Mouse (Mus musculus) limb, embryonic 12.5 days (tissue): Measurements from ENCODE around the gene Lrrc25. TPM values are rescaled to one million over a fixed set of nuclear protein-coding genes. Genes with fewer than 3 reads are reported as not detected.
A peak's percentile ranks its signal among the peaks of the same experiment; 100 is the strongest.

ENCODE experiments used
- ATAC-seq: fragments of 200-750 bp; cut with Nextera tagmentation; 2 replicates; pipeline ENCODE4 v1.8.0; 2017; ENCODE audit warnings: low read depth, moderate TSS enrichment; ENCODE audit not compliant: insufficient number of reproducible peaks, insufficient read depth, low FRiP score, low TSS enrichment
- H3K27ac ChIP-seq: fragments of 300-500 bp; sonication (generic); 2 replicates; pipeline ENCODE4 v1.5.1; 2016; ENCODE audit warnings: mild to moderate bottlenecking, moderate library complexity
- H3K27me3 ChIP-seq: fragments of 300-500 bp; sonication (generic); 2 replicates; pipeline ENCODE4 v1.6.1; 2016; ENCODE audit warnings: mild to moderate bottlenecking, moderate library complexity
- H3K36me3 ChIP-seq: fragments of 300-500 bp; sonication (generic); 2 replicates; pipeline ENCODE4 v1.6.1; 2016; ENCODE audit warnings: mild to moderate bottlenecking, moderate library complexity
- H3K4me1 ChIP-seq: fragments of 300-500 bp; sonication (generic); replicated peaks from 2 replicates; pipeline ENCODE4 v1.6.1; 2016
- H3K4me2 ChIP-seq: fragments of 300-500 bp; sonication (generic); 2 replicates; pipeline ENCODE4 v1.6.1; 2016; ENCODE audit warnings: mild to moderate bottlenecking, moderate library complexity
- H3K4me3 ChIP-seq: fragments of 300-500 bp; sonication (generic); replicated peaks from 2 replicates; pipeline ENCODE4 v1.5.1; 2016; ENCODE audit warnings: mild to moderate bottlenecking
- H3K9ac ChIP-seq: fragments of 300-500 bp; sonication (generic); replicated peaks from 2 replicates; pipeline ENCODE4 v1.6.1; 2016; ENCODE audit warnings: mild to moderate bottlenecking, moderate library complexity
- H3K9me3 ChIP-seq: fragments of 300-500 bp; sonication (generic); 2 replicates; pipeline ENCODE4 v1.6.1; 2016; ENCODE audit warnings: mild to moderate bottlenecking, moderate library complexity
- WGBS: fragments of 180-500 bp; shearing (Covaris S2); methylation state at CpG from one replicate; pipeline ENCODE4 v1.1.7; 2016; 5-methylcytosine and 5-hydroxymethylcytosine counted together
- polyA plus RNA-seq: library from polyadenylated mRNA; unstranded; fragments of >200 nt; fragmentation: Nextera tagmentation; extraction: Ambion mirVana; gene quantifications from 2 replicates; pipeline ENCODE4 v1.2.1, GENCODE M21; 2016

The Lrrc25 gene
- polyA plus RNA-seq, 1 experiment from 2014 or later = 1.2 TPM

- Histone ChIP-seq H3K27ac (no peak overlapping the region), H3K27me3 (peaks cover 23% of the 10 kb centered on the region), H3K4me3 (no peak overlapping the region), H3K9ac (no peak overlapping the region), H3K4me1 (peaks cover 38% of the 10 kb centered on the region), H3K9me3 (no peaks in the 10 kb centered on the region), H3K36me3 (no peaks in the 10 kb centered on the region), H3K4me2 (no peak overlapping the region)
- 77% methylated on average over 6 of the region's 6 CpGs for WGBS
- ATAC-seq = no peak
Measured at GRCm38 (mm10) chr8:70635527-70635926, 19.6 kb downstream of the Lrrc25 start.

GRCm38 (mm10) chr8:70636838-70637237, 20.9 kb downstream of the Lrrc25 start:
- H3K9me3 ChIP-seq = no peaks in the 10 kb centered on the region
- H3K27me3 ChIP-seq = peaks cover 10% of the 10 kb centered on the region
- no peak overlapping the region for H3K4me3 ChIP-seq
- H3K27ac ChIP-seq = no peak overlapping the region
- WGBS = 55% methylated on average over 8 of the region's 8 CpGs
- peaks cover 27% of the 10 kb centered on the region for H3K4me1 ChIP-seq
- no peaks in the 10 kb centered on the region for H3K36me3 ChIP-seq
- ATAC-seq = no peak
- H3K4me2 ChIP-seq = no peak overlapping the region
- H3K9ac ChIP-seq = no peak overlapping the region

GRCm38 (mm10) chr8:70638752-70639151, 22.8 kb downstream of the Lrrc25 start:
- 67% methylated on average over 9 of the region's 9 CpGs for WGBS
- no peak overlapping the region for H3K27ac ChIP-seq
- no peaks in the 10 kb centered on the region for H3K9me3 ChIP-seq
- H3K4me3 ChIP-seq = no peak overlapping the region
- ATAC-seq = no peak
- H3K4me2 ChIP-seq = no peak overlapping the region
- no peaks in the 10 kb centered on the region for H3K27me3 ChIP-seq
- H3K36me3 ChIP-seq = no peaks in the 10 kb centered on the region
- H3K4me1 ChIP-seq = peaks cover 26% of the 10 kb centered on the region
- H3K9ac ChIP-seq = no peak overlapping the region

- Histone ChIP-seq H3K9ac (no peak overlapping the region), H3K4me3 (no peak overlapping the region), H3K9me3 (no peaks in the 10 kb centered on the region), H3K27me3 (no peaks in the 10 kb centered on the region), H3K4me2 (no peak overlapping the region), H3K4me1 (peaks cover 31% of the 10 kb centered on the region), H3K36me3 (no peaks in the 10 kb centered on the region), H3K27ac (no peak overlapping the region)
- no peak for ATAC-seq
- WGBS = 70% methylated on average over 3 of the region's 3 CpGs
Measured at GRCm38 (mm10) chr8:70643019-70643418, 27.1 kb downstream of the Lrrc25 start.

- no peak overlapping the region for H3K4me2 ChIP-seq
- H3K9me3 ChIP-seq = no peaks in the 10 kb centered on the region
- no peaks in the 10 kb centered on the region for H3K27me3 ChIP-seq
- peaks cover 6% of the 10 kb centered on the region; the same call in 1 of the 2 replicates for H3K36me3 ChIP-seq
- peaks cover 36% of the 10 kb centered on the region for H3K4me1 ChIP-seq
- ATAC-seq = no peak
- H3K4me3 ChIP-seq = no peak overlapping the region
- no peak overlapping the region for H3K9ac ChIP-seq
- no peak overlapping the region for H3K27ac ChIP-seq
- WGBS = 82% methylated on average over 2 of the region's 2 CpGs
Measured at GRCm38 (mm10) chr8:70644065-70644464, 28.1 kb downstream of the Lrrc25 start.

DNA sequence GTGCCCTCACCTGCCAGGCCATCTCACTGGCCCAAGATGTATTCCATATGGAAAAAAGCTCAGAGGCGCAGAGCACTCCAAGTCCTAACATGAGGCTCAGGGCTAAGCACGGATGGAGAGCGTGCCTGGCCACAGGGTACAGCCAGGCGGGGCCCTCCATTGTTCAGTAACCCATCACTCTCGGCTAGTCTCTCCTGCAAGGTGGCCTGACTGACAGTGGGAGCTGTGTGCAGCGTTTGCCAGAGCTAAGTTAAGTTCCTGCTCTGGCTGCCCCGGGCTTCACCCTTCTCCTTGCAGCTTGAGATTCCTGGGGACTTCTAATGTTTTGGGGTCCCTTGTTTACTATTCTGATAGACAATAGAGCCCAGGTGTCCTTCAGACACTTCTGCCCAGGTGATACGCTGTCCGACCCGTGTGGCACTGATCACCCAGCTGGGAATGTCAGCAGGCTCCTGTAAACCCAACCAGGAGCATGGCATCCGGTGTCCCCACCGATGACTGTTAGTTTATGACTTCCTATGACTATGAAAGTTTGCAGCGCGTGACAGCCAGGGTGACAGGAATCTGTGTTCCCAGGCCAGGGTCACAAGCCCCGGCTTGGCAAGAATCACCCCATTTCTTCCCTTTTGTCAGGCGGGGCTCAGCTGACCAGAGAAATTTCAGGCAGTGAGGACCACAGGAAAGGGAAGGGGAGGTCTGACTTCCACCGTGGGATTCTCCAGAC, 29.7 kb downstream of the Lrrc25 start:
- no peak for ATAC-seq
- H3K4me3 ChIP-seq = no peak overlapping the region
- H3K4me2 ChIP-seq = no peak overlapping the region
- peak overlapping the region; percentile 50 for H3K27ac ChIP-seq
- no peaks in the 10 kb centered on the region for H3K9me3 ChIP-seq
- H3K36me3 ChIP-seq = peaks cover 22% of the 10 kb centered on the region
- peaks cover 42% of the 10 kb centered on the region for H3K4me1 ChIP-seq
- WGBS = 59% methylated on average over 17 of the region's 17 CpGs
- H3K9ac ChIP-seq = no peak overlapping the region
- H3K27me3 ChIP-seq = no peaks in the 10 kb centered on the region

- no peak overlapping the region for H3K9ac ChIP-seq
- H3K9me3 ChIP-seq = no peaks in the 10 kb centered on the region
- H3K27me3 ChIP-seq = no peaks in the 10 kb centered on the region
- H3K4me3 ChIP-seq = no peak overlapping the region
- no peak for ATAC-seq
- no peak overlapping the region; the same call in 1 of the 2 replicates for H3K27ac ChIP-seq
- peaks cover 29% of the 10 kb centered on the region for H3K36me3 ChIP-seq
- 69% methylated on average over 6 of the region's 6 CpGs for WGBS
- H3K4me2 ChIP-seq = no peak overlapping the region
- peaks cover 42% of the 10 kb centered on the region for H3K4me1 ChIP-seq
Measured at GRCm38 (mm10) chr8:70646369-70646768, 30.4 kb downstream of the Lrrc25 start.

- no peaks in the 10 kb centered on the region for H3K27me3 ChIP-seq
- H3K9ac ChIP-seq = no peak overlapping the region
- H3K4me3 ChIP-seq = no peak overlapping the region
- no peak overlapping the region for H3K4me2 ChIP-seq
- no peaks in the 10 kb centered on the region for H3K9me3 ChIP-seq
- peaks cover 33% of the 10 kb centered on the region for H3K36me3 ChIP-seq
- no peak overlapping the region for H3K27ac ChIP-seq
- ATAC-seq = no peak
- H3K4me1 ChIP-seq = peaks cover 42% of the 10 kb centered on the region
Measured at GRCm38 (mm10) chr8:70646775-70647174, 30.8 kb downstream of the Lrrc25 start.

GRCm38 (mm10) chr8:70647343-70648163, 31.6 kb downstream of the Lrrc25 start:
- H3K36me3 ChIP-seq = peaks cover 41% of the 10 kb centered on the region
- H3K9ac ChIP-seq = peak overlapping the region; percentile 27; the same call in 1 of the 2 replicates
- peaks cover 45% of the 10 kb centered on the region for H3K4me1 ChIP-seq
- H3K9me3 ChIP-seq = no peaks in the 10 kb centered on the region
- H3K4me3 ChIP-seq = no peak overlapping the region
- H3K27ac ChIP-seq = peak overlapping the region; percentile 80
- WGBS = 35% methylated on average over 8 of the region's 8 CpGs
- no peak overlapping the region for H3K4me2 ChIP-seq
- 0 out of 2 replicates have a peak, but pooled peaks have one; percentile 26 for ATAC-seq
- H3K27me3 ChIP-seq = no peaks in the 10 kb centered on the region

DNA sequence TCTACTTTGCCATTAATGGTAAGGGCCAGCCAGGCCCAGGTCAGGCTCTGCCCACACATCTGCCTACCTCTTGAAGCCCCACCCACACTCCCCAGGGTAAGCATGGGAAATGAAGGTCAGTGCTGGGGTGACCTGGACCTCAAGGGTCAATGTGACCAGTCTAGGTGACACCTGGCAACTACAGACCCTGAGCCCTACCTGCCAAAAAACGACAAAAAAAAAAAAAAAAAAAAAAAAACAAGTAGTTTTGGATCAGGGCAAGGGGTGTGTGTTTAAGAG, 32.1 kb downstream of the Lrrc25 start:
- ATAC-seq = no peak
- no peak overlapping the region for H3K9ac ChIP-seq
- WGBS = 37% methylated on average over 1 of the region's 1 CpGs
- peak overlapping the region; percentile 80; the same call in 1 of the 2 replicates for H3K27ac ChIP-seq
- H3K27me3 ChIP-seq = no peaks in the 10 kb centered on the region
- H3K9me3 ChIP-seq = no peaks in the 10 kb centered on the region
- H3K4me3 ChIP-seq = no peak overlapping the region
- peaks cover 47% of the 10 kb centered on the region for H3K4me1 ChIP-seq
- no peak overlapping the region for H3K4me2 ChIP-seq
- H3K36me3 ChIP-seq = peaks cover 47% of the 10 kb centered on the region

GRCm38 (mm10) chr8:70648921-70649320, 33.0 kb downstream of the Lrrc25 start:
- WGBS = 61% methylated on average over 3 of the region's 3 CpGs
- no peak for ATAC-seq
- Histone ChIP-seq H3K4me1 (peaks cover 47% of the 10 kb centered on the region), H3K36me3 (peaks cover 48% of the 10 kb centered on the region), H3K4me3 (no peak overlapping the region), H3K4me2 (no peak overlapping the region), H3K9me3 (no peaks in the 10 kb centered on the region), H3K27ac (peak overlapping the region; percentile 59; the same call in 1 of the 2 replicates), H3K9ac (no peak overlapping the region), H3K27me3 (no peaks in the 10 kb centered on the region)
